Mouse (Mus musculus): ENCODE data around the gene Dmwd.

- no peak for TF ChIP-seq CTCF (IDR thresholded peaks at IDR 0.05; ENCODE audit: borderline replicate concordance, insufficient read depth, low read depth, low read length)
- TF ChIP-seq POLR2A (IDR thresholded peaks at IDR 0.05; ENCODE audit: borderline replicate concordance, insufficient read depth, low read length), result no peak
These were observed 9.0 kb downstream of the Dmwd start for GRCm38 (mm10) chr7:19084921-19085473.

Measured in cerebellum, adult 2 months (tissue).